Mouse (Mus musculus) limb, embryonic 10.5 days (tissue): ENCODE data around the gene Smurf1. TPM values are rescaled to one million over a fixed set of nuclear protein-coding genes. Genes with fewer than 3 reads are reported as not detected.

Experiments used
- DNase-seq: peaks from one replicate; pipeline ENCODE4 v3.0.0-alpha.2; 2017; ENCODE audit warnings: low spot score
- H3K27ac ChIP-seq: fragments of 300-500 bp; sonication (generic); 2 replicates; pipeline ENCODE4 v1.5.1; 2016; ENCODE audit warnings: mild to moderate bottlenecking
- H3K27me3 ChIP-seq: fragments of 300-500 bp; sonication (generic); 2 replicates; pipeline ENCODE4 v1.6.1; 2016; ENCODE audit warnings: low read depth, mild to moderate bottlenecking; ENCODE audit not compliant: poor library complexity, severe bottlenecking
- H3K36me3 ChIP-seq: fragments of 300-500 bp; sonication (generic); 2 replicates; pipeline ENCODE4 v1.6.1; 2016; ENCODE audit warnings: mild to moderate bottlenecking, moderate library complexity
- H3K4me1 ChIP-seq: fragments of 300-500 bp; sonication (generic); 2 replicates; pipeline ENCODE4 v1.6.1; 2016
- H3K4me3 ChIP-seq: fragments of 300-500 bp; sonication (generic); 2 replicates; pipeline ENCODE4 v1.5.1; 2016; ENCODE audit warnings: mild to moderate bottlenecking, moderate library complexity
- H3K9me3 ChIP-seq: fragments of 300-500 bp; sonication (generic); replicated peaks from 2 replicates; pipeline ENCODE4 v1.6.1; 2016; ENCODE audit warnings: mild to moderate bottlenecking
- WGBS: fragments of 180-500 bp; shearing (Covaris S2); methylation state at CpG from one replicate; pipeline ENCODE4 v1.1.7; 2016; 5-methylcytosine and 5-hydroxymethylcytosine counted together
- polyA plus RNA-seq: library from polyadenylated mRNA; unstranded; fragments of >200 nt; fragmentation: Nextera tagmentation; extraction: Ambion mirVana; gene quantifications from 2 replicates; pipeline ENCODE4 v1.2.1, GENCODE M21; 2016

The Smurf1 gene
- polyA plus RNA-seq, 1 experiment from 2014 or later: 19.4 TPM

- no peak for DNase-seq
- H3K9me3 ChIP-seq: 0 out of 2 replicates have a peak, but pooled peaks cover 2% of the 10 kb centered on the region
- H3K4me3 ChIP-seq: no peak overlapping the region
- H3K4me1 ChIP-seq: peaks cover 6% of the 10 kb centered on the region; the same call in 1 of the 2 replicates
- no peaks in the 10 kb centered on the region for H3K27me3 ChIP-seq
- no peak overlapping the region for H3K27ac ChIP-seq
- H3K36me3 ChIP-seq: no peaks in the 10 kb centered on the region
- 90% methylated on average over 3 of the region's 3 CpGs for WGBS
Observed at GRCm38 (mm10) chr5:144983227-144983626, 17.6 kb upstream of the Smurf1 start.

DNA sequence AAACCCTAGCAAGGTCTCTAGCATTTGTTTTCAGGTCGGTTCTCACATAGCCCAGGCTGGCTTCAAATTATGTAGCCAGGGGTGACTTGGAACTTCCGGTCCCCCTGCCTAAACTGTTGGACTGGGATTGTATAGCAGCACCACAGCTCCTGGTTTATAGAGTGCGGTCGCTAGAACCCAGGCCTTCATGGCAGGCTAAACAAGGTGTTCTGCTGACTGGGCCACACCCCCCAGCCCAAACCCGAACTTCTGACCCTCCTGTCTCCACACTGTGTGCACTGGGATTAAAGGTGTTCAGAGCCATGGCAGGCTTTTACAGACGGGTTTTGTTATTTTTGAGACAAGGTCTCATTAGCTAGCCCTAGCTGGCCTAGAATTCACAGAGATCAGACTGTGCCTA is 13.5 kb upstream of the Smurf1 start:
- H3K4me1 ChIP-seq: no peaks in the 10 kb centered on the region
- no peaks in the 10 kb centered on the region for H3K36me3 ChIP-seq
- no peak for DNase-seq
- H3K4me3 ChIP-seq: no peak overlapping the region
- WGBS: 86% methylated on average over 6 of the region's 6 CpGs
- no peaks in the 10 kb centered on the region for H3K27me3 ChIP-seq
- 0 out of 2 replicates have a peak, but pooled peaks cover 2% of the 10 kb centered on the region for H3K9me3 ChIP-seq
- no peak overlapping the region for H3K27ac ChIP-seq

GRCm38 (mm10) chr5:144978533-144979107 is 13.0 kb upstream of the Smurf1 start:
- DNase-seq: no peak
- no peak overlapping the region for H3K27ac ChIP-seq
- no peaks in the 10 kb centered on the region for H3K4me1 ChIP-seq
- H3K36me3 ChIP-seq: no peaks in the 10 kb centered on the region
- no peaks in the 10 kb centered on the region for H3K9me3 ChIP-seq
- no peaks in the 10 kb centered on the region for H3K27me3 ChIP-seq
- 79% methylated on average over 10 of the region's 10 CpGs for WGBS
- no peak overlapping the region for H3K4me3 ChIP-seq

GRCm38 (mm10) chr5:144971266-144971665 is 5.6 kb upstream of the Smurf1 start:
- H3K27me3 ChIP-seq: peaks cover 18% of the 10 kb centered on the region
- no peak overlapping the region for H3K4me3 ChIP-seq
- no peak overlapping the region for H3K27ac ChIP-seq
- H3K4me1 ChIP-seq: peaks cover 5% of the 10 kb centered on the region
- no peaks in the 10 kb centered on the region for H3K36me3 ChIP-seq
- WGBS: 87% methylated on average over 3 of the region's 3 CpGs
- no peaks in the 10 kb centered on the region for H3K9me3 ChIP-seq
- no peak for DNase-seq

DNA sequence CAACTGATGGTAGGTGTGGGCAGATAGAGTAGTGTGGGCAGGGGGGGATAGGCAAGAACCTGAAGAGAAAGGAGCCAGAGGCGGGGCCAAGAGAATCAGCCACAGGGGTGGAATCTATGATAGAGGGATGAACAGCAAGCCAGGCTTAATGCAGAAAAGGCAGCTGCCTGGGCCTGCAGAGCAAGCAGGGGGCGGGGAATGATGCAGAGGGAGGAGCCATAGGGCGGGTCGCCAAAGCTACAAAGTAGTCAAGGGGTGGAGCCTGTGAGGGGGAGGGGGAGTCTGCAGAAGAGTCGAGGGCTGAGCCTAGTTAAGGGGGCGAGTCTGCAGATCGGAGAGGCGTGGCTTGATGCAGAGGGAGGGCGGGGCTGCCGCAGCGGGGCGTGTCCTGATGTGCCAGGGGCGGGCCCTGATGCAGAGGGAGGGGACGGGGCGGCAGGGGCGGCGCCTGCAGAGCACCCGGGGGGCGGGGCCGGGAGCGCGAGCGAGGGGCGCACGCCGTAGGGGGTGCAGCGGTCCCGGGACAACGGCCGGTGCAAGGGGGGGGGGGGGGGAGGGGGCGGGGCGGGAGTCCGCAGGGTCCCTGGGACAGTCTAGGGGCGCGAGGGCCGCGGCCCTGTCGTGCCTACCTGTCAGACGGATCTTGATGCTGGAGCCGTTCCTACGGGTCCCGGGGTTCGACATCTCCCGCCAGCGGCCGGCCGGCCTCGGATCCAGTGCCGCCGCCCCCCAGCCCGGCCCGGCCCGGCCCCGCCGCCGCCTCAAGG is 592 bp downstream of the Smurf1 start:
- WGBS: 3% methylated on average over 36 of the region's 56 CpGs
- peaks cover 42% of the 10 kb centered on the region for H3K4me1 ChIP-seq
- H3K27ac ChIP-seq: peak overlapping the region; percentile 95
- H3K27me3 ChIP-seq: peaks cover 18% of the 10 kb centered on the region
- no peaks in the 10 kb centered on the region for H3K36me3 ChIP-seq
- peak overlapping the region; percentile 91 for H3K4me3 ChIP-seq
- H3K9me3 ChIP-seq: no peaks in the 10 kb centered on the region
- peak; percentile 94 for DNase-seq

- H3K4me1 ChIP-seq: peaks cover 43% of the 10 kb centered on the region
- H3K27ac ChIP-seq: peak overlapping the region; percentile 95
- WGBS: 21% methylated on average over 8 of the region's 8 CpGs
- H3K27me3 ChIP-seq: peaks cover 18% of the 10 kb centered on the region
- no peaks in the 10 kb centered on the region for H3K9me3 ChIP-seq
- no peak for DNase-seq
- no peaks in the 10 kb centered on the region for H3K36me3 ChIP-seq
- peak overlapping the region; percentile 91 for H3K4me3 ChIP-seq
Observed at GRCm38 (mm10) chr5:144964465-144964864, 1.2 kb downstream of the Smurf1 start.

DNA sequence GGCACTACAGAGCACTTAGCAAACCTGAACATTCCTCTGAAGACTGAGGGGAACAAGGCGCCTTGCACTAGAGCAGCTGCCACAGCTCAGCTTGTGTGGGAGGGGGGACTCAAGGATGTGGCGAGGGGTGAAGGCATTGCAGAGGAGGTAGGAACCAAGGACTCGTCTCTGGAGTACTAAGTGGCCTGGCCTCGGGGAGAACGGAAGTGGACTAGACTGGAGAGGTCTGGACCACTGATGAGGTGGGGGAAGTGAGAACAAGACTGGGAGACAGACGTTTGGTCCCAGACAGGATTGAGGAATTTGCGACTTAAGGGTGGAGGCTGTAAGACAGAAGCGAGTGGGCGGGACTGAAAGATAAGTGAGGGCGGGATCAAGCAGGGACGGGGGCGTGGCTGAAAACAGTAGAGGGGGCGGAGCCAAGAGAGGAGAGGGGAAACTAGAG is 1.8 kb downstream of the Smurf1 start:
- DNase-seq: peak; percentile 74
- no peaks in the 10 kb centered on the region for H3K36me3 ChIP-seq

GRCm38 (mm10) chr5:144963401-144963800 is 2.2 kb downstream of the Smurf1 start:
- H3K36me3 ChIP-seq: no peaks in the 10 kb centered on the region
- H3K9me3 ChIP-seq: no peaks in the 10 kb centered on the region
- H3K4me1 ChIP-seq: peaks cover 54% of the 10 kb centered on the region
- peak overlapping the region; percentile 95 for H3K27ac ChIP-seq
- peak overlapping the region; percentile 91 for H3K4me3 ChIP-seq
- WGBS: 58% methylated on average over 3 of the region's 3 CpGs
- peaks cover 18% of the 10 kb centered on the region for H3K27me3 ChIP-seq
- DNase-seq: no peak

More for the DNA sequence above, 1.8 kb downstream of the Smurf1 start:
- Histone ChIP-seq H3K9me3 (no peaks in the 10 kb centered on the region), H3K27ac (peak overlapping the region; percentile 95), H3K4me3 (peak overlapping the region; percentile 91), H3K4me1 (peaks cover 50% of the 10 kb centered on the region), H3K27me3 (peaks cover 18% of the 10 kb centered on the region)
- WGBS: 3% methylated on average over 13 of the region's 13 CpGs

GRCm38 (mm10) chr5:144958271-144958670 is 7.4 kb downstream of the Smurf1 start:
- Histone ChIP-seq H3K27me3 (no peaks in the 10 kb centered on the region), H3K36me3 (no peaks in the 10 kb centered on the region), H3K27ac (no peak overlapping the region; the same call in 1 of the 2 replicates), H3K4me1 (peaks cover 36% of the 10 kb centered on the region), H3K9me3 (no peaks in the 10 kb centered on the region), H3K4me3 (no peak overlapping the region)
- 89% methylated on average over 9 of the region's 9 CpGs for WGBS
- no peak for DNase-seq

- Histone ChIP-seq H3K4me1 (peaks cover 20% of the 10 kb centered on the region), H3K4me3 (no peak overlapping the region), H3K27me3 (no peaks in the 10 kb centered on the region), H3K9me3 (no peaks in the 10 kb centered on the region), H3K36me3 (no peaks in the 10 kb centered on the region), H3K27ac (no peak overlapping the region)
- DNase-seq: no peak
- 80% methylated on average over 7 of the region's 7 CpGs for WGBS
Observed at GRCm38 (mm10) chr5:144954432-144954831, 11.2 kb downstream of the Smurf1 start.

DNA sequence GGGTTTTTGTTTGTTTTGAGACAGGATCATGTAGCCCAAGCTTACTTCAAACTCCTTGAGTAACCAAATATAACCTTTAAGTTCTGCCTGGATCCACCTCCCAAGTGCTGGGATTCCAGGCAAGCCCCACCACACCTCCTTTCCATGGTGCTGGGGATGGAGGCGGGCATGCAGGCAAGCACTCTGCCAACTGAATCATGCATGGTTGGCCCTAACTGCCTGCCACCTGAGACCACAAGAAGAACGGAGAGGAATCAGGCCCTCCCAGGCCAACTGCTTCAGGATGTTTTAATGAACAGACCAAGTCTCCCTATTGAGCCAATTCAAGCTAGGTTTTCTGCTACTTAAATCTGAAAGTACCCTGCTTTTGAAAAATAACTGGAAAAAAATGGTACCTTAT is 13.1 kb downstream of the Smurf1 start:
- DNase-seq: no peak
- whole genome bisulfite sequencing: 80% methylated on average over 2 of the region's 2 CpGs
- no peaks in the 10 kb centered on the region for H3K27me3 ChIP-seq

DNA sequence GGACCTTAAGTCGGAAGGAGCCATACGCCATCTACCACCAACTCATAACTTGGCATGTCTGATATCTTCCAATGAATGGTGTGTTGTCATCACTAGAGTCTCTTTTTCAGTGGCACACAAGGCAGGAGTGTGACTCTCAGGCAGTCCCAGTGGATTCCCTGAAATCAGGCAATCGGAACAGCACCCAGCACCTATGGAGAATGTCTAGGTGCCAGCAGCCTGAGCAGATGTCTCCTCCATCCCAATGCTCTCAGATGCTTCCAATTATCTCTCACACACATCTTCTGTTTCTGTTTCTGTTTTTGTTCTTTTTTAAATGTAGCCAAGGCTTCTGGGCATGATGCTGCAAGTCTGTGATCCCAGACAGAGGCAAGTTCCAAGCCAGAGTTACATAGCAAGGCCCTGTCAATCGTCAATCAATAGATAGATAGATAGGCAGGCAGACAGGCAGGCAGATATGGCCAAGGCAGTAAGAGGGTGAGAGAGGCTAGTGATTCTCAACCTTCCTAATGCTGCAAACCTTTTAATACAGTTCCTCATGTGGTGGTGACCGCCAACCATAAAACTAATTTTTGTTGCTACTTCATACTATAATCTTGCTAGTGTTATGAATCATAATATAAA is 15.1 kb downstream of the Smurf1 start:
- H3K4me1 ChIP-seq: peaks cover 7% of the 10 kb centered on the region; the same call in 1 of the 2 replicates
- no peak overlapping the region for H3K27ac ChIP-seq
- no peaks in the 10 kb centered on the region for H3K27me3 ChIP-seq
- H3K4me3 ChIP-seq: no peak overlapping the region
- WGBS: 95% methylated on average over 5 of the region's 5 CpGs
- H3K36me3 ChIP-seq: no peaks in the 10 kb centered on the region
- no peaks in the 10 kb centered on the region for H3K9me3 ChIP-seq
- no peak for DNase-seq

More for the DNA sequence above, 13.1 kb downstream of the Smurf1 start:
- no peak overlapping the region for H3K27ac ChIP-seq
- H3K9me3 ChIP-seq: no peaks in the 10 kb centered on the region
- peaks cover 12% of the 10 kb centered on the region; the same call in 1 of the 2 replicates for H3K4me1 ChIP-seq
- no peaks in the 10 kb centered on the region for H3K36me3 ChIP-seq
- no peak overlapping the region for H3K4me3 ChIP-seq

DNA sequence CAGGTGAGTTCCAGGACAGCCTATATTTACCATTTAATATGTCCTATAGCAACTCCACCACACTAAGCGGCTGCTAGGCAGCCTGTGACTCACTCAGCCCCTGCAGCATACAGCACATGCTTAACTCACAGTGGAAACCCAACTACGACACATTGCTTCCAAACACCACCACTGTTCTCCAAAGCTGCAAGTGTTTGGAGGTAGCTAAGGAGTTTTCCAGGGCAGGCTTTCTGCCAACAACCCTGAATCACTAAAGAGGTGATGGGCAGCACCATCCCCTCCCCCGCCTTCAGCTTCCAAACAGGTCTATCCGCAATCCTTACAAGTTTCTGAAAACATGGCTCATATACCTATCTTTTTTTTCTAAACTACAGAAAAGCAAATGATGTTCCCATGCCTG is 15.8 kb downstream of the Smurf1 start:
- no peak overlapping the region for H3K27ac ChIP-seq

More for the DNA sequence above, 15.8 kb downstream of the Smurf1 start:
- Histone ChIP-seq H3K36me3 (no peaks in the 10 kb centered on the region), H3K9me3 (no peaks in the 10 kb centered on the region), H3K4me3 (no peak overlapping the region), H3K27me3 (no peaks in the 10 kb centered on the region), H3K4me1 (peaks cover 7% of the 10 kb centered on the region; the same call in 1 of the 2 replicates)
- WGBS: 90% methylated on average over 4 of the region's 4 CpGs
- DNase-seq: no peak
